8 mouse cellular contexts compared by ENCODE assay signal in the genomic region with DNA sequence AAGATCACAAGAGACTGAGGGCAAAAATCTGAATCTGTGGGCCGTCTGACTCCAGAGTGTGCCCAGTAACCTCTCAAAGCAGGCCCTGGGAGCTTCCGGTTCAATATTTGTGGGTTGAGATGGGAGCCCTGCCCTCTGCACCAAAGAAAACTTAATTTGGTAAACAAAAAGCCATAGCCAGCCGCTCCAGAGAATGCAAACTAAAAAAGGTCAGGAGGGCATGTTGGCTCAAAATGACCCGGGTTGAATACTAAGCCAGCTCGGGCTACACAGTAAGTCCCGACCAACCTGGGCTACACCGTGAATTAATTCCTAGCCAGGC. TPM values are rescaled to one million over a fixed set of nuclear protein-coding genes. Genes with fewer than 3 reads are reported as not detected.
DNase-seq lines count a peak whose midpoint lies in the region; ATAC-seq and TF ChIP-seq lines count a peak whose summit lies in the region.

No protein-coding gene starts in this region.

- H3K27ac ChIP-seq in lung, embryonic 14.5 days (ENCODE audit: low read depth), result peak overlapping the region; percentile 94
- peak overlapping the region; percentile 91 for H3K27ac ChIP-seq in forebrain, embryonic 10.5 days
- H3K27ac ChIP-seq in limb, embryonic 14.5 days (replicated peaks; ENCODE audit: low read depth, low read length), result peak overlapping the region; percentile 95
- peak overlapping the region; percentile 95 for H3K27ac ChIP-seq in neural tube, embryonic 14.5 days (ENCODE audit: low read depth, low read length)

- TF ChIP-seq POLR2A in limb, embryonic 14.5 days (IDR thresholded peaks at IDR 0.05; ENCODE audit: borderline replicate concordance, extremely low read depth, insufficient read depth, insufficient read length), result no peak

- ATAC-seq in lung, embryonic 14.5 days (ENCODE audit: insufficient read depth), result no peak
- no peak for ATAC-seq in limb, embryonic 14.5 days (ENCODE audit: low FRiP score, low read depth)
- peak; percentile 41; the same call in 1 of the 2 replicates for ATAC-seq in neural tube, embryonic 14.5 days (ENCODE audit: low read depth)
- ATAC-seq in granulocyte monocyte progenitor cell, adult 5-6 weeks (replicated peaks; ENCODE audit: poor library complexity, severe bottlenecking), result no peak

- WGBS in lung, embryonic 14.5 days, result 19% methylated on average over 7 of the region's 7 CpGs
- WGBS in forebrain, embryonic 10.5 days, result 31% methylated on average over 7 of the region's 7 CpGs
- WGBS in limb, embryonic 14.5 days, result 35% methylated on average over 7 of the region's 7 CpGs
- WGBS in neural tube, embryonic 14.5 days, result 30% methylated on average over 7 of the region's 7 CpGs

- TF ChIP-seq CTCF in lung, embryonic 14.5 days (IDR thresholded peaks at IDR 0.05; ENCODE audit: low read depth), result no peak

- H3K9ac ChIP-seq in lung, embryonic 14.5 days, result peak overlapping the region; percentile 69
- H3K9ac ChIP-seq in limb, embryonic 14.5 days (ENCODE audit: low read depth, low read length, severe bottlenecking), result peak overlapping the region; percentile 81
- H3K9ac ChIP-seq in neural tube, embryonic 14.5 days (replicated peaks; ENCODE audit: low read depth, low read length), result peak overlapping the region; percentile 50

- peak overlapping the region; percentile 89 for H3K4me2 ChIP-seq in lung, embryonic 14.5 days
- peak overlapping the region; percentile 80 for H3K4me2 ChIP-seq in limb, embryonic 14.5 days (replicated peaks; ENCODE audit: low read depth, low read length, severe bottlenecking)
- H3K4me2 ChIP-seq in neural tube, embryonic 14.5 days (ENCODE audit: low read depth, low read length), result peak overlapping the region; percentile 70

- H3K4me1 ChIP-seq in lung, embryonic 14.5 days (ENCODE audit: insufficient read depth), result 0 out of 2 replicates have a peak, but pooled peaks cover 9% of the 10 kb centered on the region
- H3K4me1 ChIP-seq in forebrain, embryonic 10.5 days, result peaks cover 37% of the 10 kb centered on the region
- peaks cover 13% of the 10 kb centered on the region for H3K4me1 ChIP-seq in limb, embryonic 14.5 days (ENCODE audit: control insufficient read depth, insufficient read depth, low read length)
- peaks cover 15% of the 10 kb centered on the region for H3K4me1 ChIP-seq in neural tube, embryonic 14.5 days (ENCODE audit: control insufficient read depth, insufficient read depth, low read length)

- H3K27me3 ChIP-seq in lung, embryonic 14.5 days (ENCODE audit: insufficient read depth, low read length), result no peaks in the 10 kb centered on the region
- H3K27me3 ChIP-seq in forebrain, embryonic 10.5 days (ENCODE audit: poor library complexity, severe bottlenecking), result no peaks in the 10 kb centered on the region
- no peaks in the 10 kb centered on the region for H3K27me3 ChIP-seq in limb, embryonic 14.5 days (ENCODE audit: control insufficient read depth, insufficient read depth, low read length)
- no peaks in the 10 kb centered on the region for H3K27me3 ChIP-seq in neural tube, embryonic 14.5 days (ENCODE audit: control insufficient read depth, insufficient read depth, low read length)

- H3K4me3 ChIP-seq in lung, embryonic 14.5 days (ENCODE audit: low read depth, low read length), result peak overlapping the region; percentile 64
- peak overlapping the region; percentile 82 for H3K4me3 ChIP-seq in forebrain, embryonic 10.5 days
- H3K4me3 ChIP-seq in limb, embryonic 14.5 days (replicated peaks; ENCODE audit: low read length), result peak overlapping the region; percentile 67
- peak overlapping the region; percentile 50 for H3K4me3 ChIP-seq in neural tube, embryonic 14.5 days (ENCODE audit: low read depth, low read length)

- no peaks in the 10 kb centered on the region for H3K9me3 ChIP-seq in lung, embryonic 14.5 days (ENCODE audit: low read depth, low read length)
- H3K9me3 ChIP-seq in forebrain, embryonic 10.5 days, result no peaks in the 10 kb centered on the region
- H3K9me3 ChIP-seq in limb, embryonic 14.5 days (ENCODE audit: control insufficient read depth, low read length), result no peaks in the 10 kb centered on the region
- no peaks in the 10 kb centered on the region for H3K9me3 ChIP-seq in neural tube, embryonic 14.5 days (ENCODE audit: control insufficient read depth, low read length)

- H3K36me3 ChIP-seq in lung, embryonic 14.5 days (ENCODE audit: insufficient read depth), result peaks cover 20% of the 10 kb centered on the region
- H3K36me3 ChIP-seq in forebrain, embryonic 10.5 days (replicated peaks), result peaks cover 27% of the 10 kb centered on the region
- peaks cover 29% of the 10 kb centered on the region for H3K36me3 ChIP-seq in limb, embryonic 14.5 days (ENCODE audit: control insufficient read depth, insufficient read depth, low read length)
- H3K36me3 ChIP-seq in neural tube, embryonic 14.5 days (ENCODE audit: control insufficient read depth, insufficient read depth, low read length), result peaks cover 20% of the 10 kb centered on the region

- DNase-seq in lung, embryonic 14.5 days, result no peak
- DNase-seq in lung, postnatal 14 days, result no peak
- DNase-seq in forebrain, embryonic 10.5 days (ENCODE audit: extremely low spot score, low spot score), result no peak
- DNase-seq in limb, embryonic 14.5 days (ENCODE audit: low spot score), result no peak
- no peak for DNase-seq in cerebellum, postnatal 14 days
- no peak for DNase-seq in right cerebral cortex, postnatal 4 days

RNA-seq across cellular contexts. Expression of a gene that starts 0.6 kb away (rescaled TPM):
- polyA plus RNA-seq in lung, embryonic 14.5 days (2014; fragmentation: Nextera tagmentation; extraction: Ambion mirVana), result 3.6 and 4.3 TPM in 2 replicates
- polyA plus RNA-seq in forebrain, embryonic 10.5 days (2016; fragmentation: Nextera tagmentation; extraction: Ambion mirVana), result 2.9 and 4.9 TPM in 2 replicates
- 6.3 and 6.5 TPM in 2 replicates for polyA plus RNA-seq in limb, embryonic 14.5 days (2012; rRNA removed)
- polyA plus RNA-seq in limb, embryonic 14.5 days (2014; fragmentation: Nextera tagmentation; extraction: Ambion mirVana), result 5.6 and 6.5 TPM in 2 replicates
- 6.3 and 7.3 TPM in 2 replicates for polyA plus RNA-seq in neural tube, embryonic 14.5 days (2014; fragmentation: Nextera tagmentation; extraction: Ambion mirVana)
- total RNA-seq in granulocyte monocyte progenitor cell, adult 5-6 weeks (2014; fragmentation: Nextera tagmentation), result 1.6 and 3.7 TPM in 2 replicates
- total RNA-seq in granulocyte monocyte progenitor cell, adult 5-6 weeks (2017), result 0.77 and 1.9 TPM in 2 replicates

RNA-seq across cellular contexts. Expression of a gene that starts 10.4 kb away (rescaled TPM):
- polyA plus RNA-seq in lung, embryonic 14.5 days (2014; fragmentation: Nextera tagmentation; extraction: Ambion mirVana), result 0.38 TPM in 1 of 2 replicates, not detected in the other
- not detected in 2 replicates for polyA plus RNA-seq in forebrain, embryonic 10.5 days (2016; fragmentation: Nextera tagmentation; extraction: Ambion mirVana)
- polyA plus RNA-seq in limb, embryonic 14.5 days (2012; rRNA removed), result not detected in 2 replicates
- polyA plus RNA-seq in limb, embryonic 14.5 days (2014; fragmentation: Nextera tagmentation; extraction: Ambion mirVana), result not detected in 2 replicates
- not detected in 2 replicates for polyA plus RNA-seq in neural tube, embryonic 14.5 days (2014; fragmentation: Nextera tagmentation; extraction: Ambion mirVana)
- not detected in 2 replicates for total RNA-seq in granulocyte monocyte progenitor cell, adult 5-6 weeks (2014; fragmentation: Nextera tagmentation)
- total RNA-seq in granulocyte monocyte progenitor cell, adult 5-6 weeks (2017), result not detected in 2 replicates

RNA-seq across cellular contexts. Expression of a gene that starts 37.3 kb away (rescaled TPM):
- 53.8 and 63.1 TPM in 2 replicates for polyA plus RNA-seq in lung, embryonic 14.5 days (2014; fragmentation: Nextera tagmentation; extraction: Ambion mirVana)
- 74.6 and 78.3 TPM in 2 replicates for polyA plus RNA-seq in forebrain, embryonic 10.5 days (2016; fragmentation: Nextera tagmentation; extraction: Ambion mirVana)
- 56.8 and 57.3 TPM in 2 replicates for polyA plus RNA-seq in limb, embryonic 14.5 days (2012; rRNA removed)
- polyA plus RNA-seq in limb, embryonic 14.5 days (2014; fragmentation: Nextera tagmentation; extraction: Ambion mirVana), result 41.7 and 45.8 TPM in 2 replicates
- 33.7 and 37.1 TPM in 2 replicates for polyA plus RNA-seq in neural tube, embryonic 14.5 days (2014; fragmentation: Nextera tagmentation; extraction: Ambion mirVana)
- 29.2 and 29.7 TPM in 2 replicates for total RNA-seq in granulocyte monocyte progenitor cell, adult 5-6 weeks (2014; fragmentation: Nextera tagmentation)
- 31.1 and 38.5 TPM in 2 replicates for total RNA-seq in granulocyte monocyte progenitor cell, adult 5-6 weeks (2017)

RNA-seq across cellular contexts. Expression of a gene that starts 37.6 kb away (rescaled TPM):
- 112 and 116 TPM in 2 replicates for polyA plus RNA-seq in lung, embryonic 14.5 days (2014; fragmentation: Nextera tagmentation; extraction: Ambion mirVana)
- polyA plus RNA-seq in forebrain, embryonic 10.5 days (2016; fragmentation: Nextera tagmentation; extraction: Ambion mirVana), result 102 and 106 TPM in 2 replicates
- polyA plus RNA-seq in limb, embryonic 14.5 days (2012; rRNA removed), result 80.8 and 85.4 TPM in 2 replicates
- 102 and 106 TPM in 2 replicates for polyA plus RNA-seq in limb, embryonic 14.5 days (2014; fragmentation: Nextera tagmentation; extraction: Ambion mirVana)
- 79.5 and 91.3 TPM in 2 replicates for polyA plus RNA-seq in neural tube, embryonic 14.5 days (2014; fragmentation: Nextera tagmentation; extraction: Ambion mirVana)
- 81.9 and 100 TPM in 2 replicates for total RNA-seq in granulocyte monocyte progenitor cell, adult 5-6 weeks (2014; fragmentation: Nextera tagmentation)
- 101 and 111 TPM in 2 replicates for total RNA-seq in granulocyte monocyte progenitor cell, adult 5-6 weeks (2017)
